Mouse (Mus musculus) midbrain, embryonic 10.5 days (tissue): ENCODE data around the gene Slc35d1. TPM values are rescaled to one million over a fixed set of nuclear protein-coding genes. Genes with fewer than 3 reads are reported as not detected.

ENCODE experiments used
- DNase-seq: peaks from one replicate; pipeline ENCODE4 v3.0.0-alpha.2; 2017; ENCODE audit warnings: low spot score
- H3K27ac ChIP-seq: fragments of 300-500 bp; sonication (generic); replicated peaks from 2 replicates; pipeline ENCODE4 v1.5.1; 2016; ENCODE audit warnings: mild to moderate bottlenecking
- H3K27me3 ChIP-seq: fragments of 300-500 bp; sonication (generic); 2 replicates; pipeline ENCODE4 v1.6.1; 2016; ENCODE audit warnings: low read depth, mild to moderate bottlenecking; ENCODE audit not compliant: poor library complexity, severe bottlenecking
- H3K36me3 ChIP-seq: fragments of 300-500 bp; sonication (generic); 2 replicates; pipeline ENCODE4 v1.6.1; 2016; ENCODE audit warnings: mild to moderate bottlenecking, moderate library complexity
- H3K4me1 ChIP-seq: fragments of 300-500 bp; sonication (generic); 2 replicates; pipeline ENCODE4 v1.6.1; 2016
- H3K4me3 ChIP-seq: fragments of 300-500 bp; sonication (generic); 2 replicates; pipeline ENCODE4 v1.5.1; 2016; ENCODE audit warnings: mild to moderate bottlenecking, moderate library complexity
- H3K9me3 ChIP-seq: fragments of 300-500 bp; sonication (generic); replicated peaks from 2 replicates; pipeline ENCODE4 v1.6.1; 2016; ENCODE audit warnings: mild to moderate bottlenecking
- WGBS: fragments of 180-500 bp; shearing (Covaris S2); methylation state at CpG from one replicate; pipeline ENCODE4 v1.1.7; 2016; 5-methylcytosine and 5-hydroxymethylcytosine counted together
- polyA plus RNA-seq: library from polyadenylated mRNA; unstranded; fragments of >200 nt; fragmentation: Nextera tagmentation; extraction: Ambion mirVana; gene quantifications from 2 replicates; pipeline ENCODE4 v1.2.1, GENCODE M21; 2016

The Slc35d1 gene
- 8.3 and 8.8 TPM in 2 replicates for polyA plus RNA-seq

DNA sequence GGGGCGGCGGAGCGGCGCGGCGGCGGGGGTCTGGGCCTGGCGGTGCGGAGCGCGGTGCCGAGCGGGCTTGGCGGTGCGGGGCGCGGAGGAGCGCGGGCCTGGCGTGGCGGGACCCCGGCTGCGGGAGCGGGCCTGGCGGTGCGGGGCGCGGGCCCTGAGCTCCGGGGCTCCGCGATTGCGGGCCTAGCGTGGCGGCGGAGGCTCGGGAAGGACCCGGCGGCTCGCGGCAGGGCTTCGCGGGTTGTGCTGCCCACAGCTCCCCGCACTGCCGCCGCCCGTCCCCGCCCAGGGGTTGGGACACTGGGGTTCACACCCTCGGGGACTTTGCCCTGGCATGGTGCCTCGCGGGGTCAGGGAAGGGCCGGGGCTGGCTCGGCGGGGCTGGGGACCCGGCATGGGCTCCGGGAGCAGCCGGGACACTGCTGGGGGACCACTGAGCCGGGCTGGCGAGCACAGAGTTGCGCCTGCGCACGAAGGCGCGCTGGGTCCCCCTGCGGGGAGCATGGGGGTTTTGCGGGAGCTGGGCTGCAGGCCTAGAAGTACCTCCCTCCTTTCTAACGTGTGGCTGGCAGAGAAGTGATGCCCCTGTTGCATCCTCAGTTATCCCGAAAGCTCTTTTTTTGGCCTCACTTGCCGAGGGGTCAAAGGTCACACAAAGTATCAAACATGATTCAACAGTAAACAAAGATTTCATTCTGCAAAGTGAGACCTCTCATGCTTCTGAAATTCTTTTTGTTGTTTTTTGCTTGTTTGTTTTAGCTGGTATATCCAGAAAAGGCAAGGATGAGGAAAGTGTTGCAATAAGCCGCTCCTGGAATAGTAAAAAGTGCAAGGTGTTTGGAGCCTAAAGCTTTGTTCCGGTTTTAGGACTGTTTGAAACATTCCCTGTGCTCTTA, at the start of gene Slc35d1:
Gene Slc35d1 (minus strand): TSS at position 240 of the 896 bp plus-strand sequence.
- Histone ChIP-seq H3K4me3 (peak within 1 kb of the TSS; percentile 66), H3K4me1 (peaks cover 22% of the 10 kb centered on the region), H3K27ac (peak within 1 kb of the TSS; percentile 99), H3K9me3 (no peaks in the 10 kb centered on the region), H3K27me3 (no peaks in the 10 kb centered on the region), H3K36me3 (peaks cover 12% of the 10 kb centered on the region)
- 3% methylated on average over 70 of the region's 70 CpGs for WGBS
- DNase-seq, result peak; percentile 89

DNA sequence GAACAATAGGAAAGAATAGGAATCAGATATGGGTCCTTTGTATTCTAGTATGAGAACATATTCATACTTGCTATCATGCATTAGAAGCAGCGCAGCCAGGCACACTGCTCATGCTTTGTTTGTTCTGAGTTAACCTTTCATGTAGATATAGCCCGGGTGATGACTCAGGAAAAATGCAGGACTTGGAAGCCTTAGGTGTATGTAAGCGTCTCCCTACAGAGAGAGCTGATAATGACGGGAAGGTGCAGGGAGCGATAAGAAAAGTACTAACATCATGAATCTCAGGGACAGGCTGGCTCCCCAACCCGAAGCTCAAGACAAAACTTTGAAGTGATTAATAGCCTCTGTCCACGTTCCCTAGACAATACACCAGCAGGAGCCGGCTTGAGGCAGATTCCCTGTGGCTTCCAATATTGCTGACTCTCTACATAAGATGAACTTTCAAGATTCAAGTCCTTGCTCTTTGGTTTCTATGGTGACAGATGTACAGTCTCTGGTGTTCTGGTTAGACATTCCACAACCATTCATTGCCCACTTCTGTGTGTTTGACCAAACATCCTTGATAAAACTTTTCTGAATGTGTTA, 48.9 kb upstream of the Slc35d1 start:
- H3K27me3 ChIP-seq, result no peaks in the 10 kb centered on the region
- 0 out of 2 replicates have a peak overlapping the region, but pooled peaks have one; percentile 7 for H3K27ac ChIP-seq
- H3K4me1 ChIP-seq, result peaks cover 10% of the 10 kb centered on the region
- H3K9me3 ChIP-seq, result no peaks in the 10 kb centered on the region
- peak; percentile 19 for DNase-seq
- H3K36me3 ChIP-seq, result no peaks in the 10 kb centered on the region
- 40% methylated on average over 8 of the region's 8 CpGs for WGBS
- H3K4me3 ChIP-seq, result no peak overlapping the region

DNA sequence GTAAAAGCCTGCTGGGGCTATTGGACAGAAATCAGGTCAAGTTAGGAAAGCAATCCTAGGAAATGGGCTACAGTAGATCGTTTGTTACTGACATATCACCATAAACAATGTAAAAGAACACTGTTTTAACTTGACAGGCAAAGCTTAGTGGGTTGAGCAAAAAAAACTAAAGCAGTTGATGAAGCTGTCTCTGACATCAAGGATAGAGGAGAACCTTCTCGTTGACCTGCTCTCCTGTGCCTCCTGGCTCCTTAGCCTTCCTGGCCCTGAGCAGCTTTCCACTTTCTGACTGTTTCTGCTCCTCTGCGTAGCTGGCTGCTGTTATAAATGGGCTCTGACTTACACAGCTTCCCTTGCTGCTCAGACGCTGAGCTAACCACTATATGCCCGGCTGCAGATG, 48.4 kb upstream of the Slc35d1 start:
- no peak overlapping the region for H3K4me3 ChIP-seq
- H3K4me1 ChIP-seq, result peaks cover 10% of the 10 kb centered on the region
- no peak for DNase-seq
- H3K27ac ChIP-seq, result 0 out of 2 replicates have a peak overlapping the region, but pooled peaks have one; percentile 7
- H3K36me3 ChIP-seq, result no peaks in the 10 kb centered on the region
- no peaks in the 10 kb centered on the region for H3K27me3 ChIP-seq
- 75% methylated on average over 5 of the region's 5 CpGs for WGBS
- H3K9me3 ChIP-seq, result no peaks in the 10 kb centered on the region

DNA sequence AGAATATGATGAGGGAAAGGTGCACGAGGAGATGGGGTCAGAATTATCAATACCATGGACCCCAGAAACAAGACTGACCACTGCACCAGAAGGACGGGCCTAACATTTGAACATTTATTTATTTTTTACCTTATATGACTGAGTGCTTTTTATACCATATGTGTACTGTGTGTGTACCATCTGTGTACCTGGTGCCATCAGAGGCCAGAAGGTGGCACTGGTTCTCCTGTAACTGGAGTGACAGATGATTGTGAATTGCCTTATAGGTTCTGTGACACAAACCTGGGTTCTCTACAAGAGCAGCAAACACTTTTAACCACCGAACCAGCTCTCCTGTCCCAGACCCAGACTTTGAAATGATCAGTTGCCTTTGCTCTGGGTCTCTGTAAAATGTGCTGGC, 43.9 kb upstream of the Slc35d1 start:
- Histone ChIP-seq H3K27ac (no peak overlapping the region), H3K4me3 (no peak overlapping the region), H3K9me3 (no peaks in the 10 kb centered on the region), H3K27me3 (no peaks in the 10 kb centered on the region), H3K4me1 (peaks cover 6% of the 10 kb centered on the region), H3K36me3 (no peaks in the 10 kb centered on the region)
- WGBS, result 85% methylated on average over 3 of the region's 3 CpGs
- DNase-seq, result no peak

DNA sequence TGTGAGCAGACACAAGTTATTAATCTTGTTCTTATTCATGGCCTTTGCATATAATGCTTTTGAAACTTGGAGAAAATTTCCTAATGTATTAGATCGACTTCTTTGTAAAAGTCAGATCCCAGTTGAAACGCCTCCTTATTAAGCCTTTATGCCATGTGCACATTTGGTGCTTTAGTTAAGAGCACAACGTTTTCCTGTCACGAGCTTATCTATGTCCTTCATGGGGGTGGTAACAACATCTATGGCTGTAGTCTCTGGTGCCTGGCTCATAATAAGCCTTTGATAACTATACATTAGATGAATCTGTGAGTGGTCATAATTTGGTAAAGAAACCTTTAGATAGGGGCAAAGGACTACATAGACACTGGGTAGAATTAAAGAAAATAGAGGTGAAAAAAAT, 38.9 kb upstream of the Slc35d1 start:
- Histone ChIP-seq H3K36me3 (no peaks in the 10 kb centered on the region), H3K4me3 (no peak overlapping the region), H3K9me3 (no peaks in the 10 kb centered on the region), H3K4me1 (no peaks in the 10 kb centered on the region), H3K27ac (no peak overlapping the region), H3K27me3 (no peaks in the 10 kb centered on the region)
- no peak for DNase-seq
- WGBS, result 84% methylated on average over 4 of the region's 4 CpGs

DNA sequence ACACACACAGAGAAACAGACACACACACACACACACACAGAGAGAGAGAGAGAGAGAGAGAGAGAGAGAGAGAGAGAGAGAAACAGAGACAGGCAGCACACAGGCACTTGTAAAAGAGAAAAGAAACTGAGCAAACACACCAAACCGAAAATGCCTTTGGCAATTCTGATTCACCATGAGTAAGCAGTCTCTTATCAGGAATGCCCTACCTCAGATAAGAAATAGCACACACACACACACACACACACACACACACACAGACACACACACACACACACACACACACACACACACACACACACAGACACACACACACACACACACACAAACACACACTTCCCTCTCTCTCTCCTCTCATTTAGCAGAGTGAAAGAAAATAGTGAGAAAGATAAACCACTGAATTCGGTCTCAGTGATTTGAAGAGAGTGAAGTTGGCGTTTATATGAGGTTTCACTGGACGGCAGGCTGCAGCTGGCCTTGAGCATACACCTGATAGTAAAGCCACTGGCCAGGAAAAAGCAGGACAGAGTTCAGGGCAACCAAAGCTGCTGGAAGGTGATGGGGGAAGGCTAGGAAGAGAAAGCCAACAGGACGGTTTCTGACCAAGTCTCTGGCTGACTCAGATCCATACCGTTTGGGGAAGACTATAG, 34.6 kb upstream of the Slc35d1 start:
- H3K27me3 ChIP-seq, result no peaks in the 10 kb centered on the region
- no peaks in the 10 kb centered on the region for H3K9me3 ChIP-seq
- DNase-seq, result no peak
- 76% methylated on average over 6 of the region's 6 CpGs for WGBS
- H3K4me1 ChIP-seq, result no peaks in the 10 kb centered on the region
- H3K4me3 ChIP-seq, result no peak overlapping the region
- no peaks in the 10 kb centered on the region for H3K36me3 ChIP-seq
- H3K27ac ChIP-seq, result no peak overlapping the region

DNA sequence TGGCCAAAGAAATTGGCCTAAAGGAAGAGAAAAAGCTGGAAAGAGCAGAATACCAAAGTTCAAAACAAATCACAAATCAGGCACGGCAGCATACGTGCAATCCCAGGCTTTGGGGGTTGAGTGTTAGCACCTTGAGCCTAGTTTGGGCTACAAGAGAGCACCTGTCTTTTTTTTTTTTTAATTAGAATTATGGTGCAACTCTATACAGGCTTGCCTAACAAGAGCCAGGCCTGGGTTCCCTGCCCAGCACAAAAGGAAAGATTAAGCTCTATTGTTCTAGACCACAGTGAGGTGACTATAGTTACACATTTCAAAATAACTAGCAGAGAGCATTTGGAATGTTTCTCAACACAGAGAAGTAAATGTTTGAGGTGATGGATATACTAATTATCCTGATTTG, 32.8 kb upstream of the Slc35d1 start:
- Histone ChIP-seq H3K4me1 (no peaks in the 10 kb centered on the region), H3K27me3 (no peaks in the 10 kb centered on the region), H3K36me3 (no peaks in the 10 kb centered on the region), H3K27ac (no peak overlapping the region), H3K9me3 (no peaks in the 10 kb centered on the region), H3K4me3 (no peak overlapping the region)
- no peak for DNase-seq
- 82% methylated on average over 2 of the region's 2 CpGs for WGBS

DNA sequence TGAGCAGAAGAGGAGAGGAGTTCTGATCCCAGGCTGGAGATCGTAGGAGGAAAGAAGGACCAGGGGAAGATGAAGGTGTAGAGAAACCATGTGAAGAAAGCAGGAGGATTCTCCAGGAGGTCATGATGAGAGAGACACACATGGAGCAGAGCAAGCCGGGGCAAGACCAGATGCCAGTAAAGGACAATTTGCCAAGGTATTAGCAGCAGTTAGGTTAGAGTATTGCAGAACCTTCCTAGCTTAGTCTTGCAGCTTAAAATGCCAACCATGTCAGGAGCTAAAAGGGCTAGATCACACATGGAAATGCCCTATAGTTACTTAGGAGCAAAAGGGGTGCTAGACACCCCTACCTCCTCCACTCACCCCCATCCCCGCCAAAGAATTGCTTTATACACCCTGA, 32.3 kb upstream of the Slc35d1 start:
- Histone ChIP-seq H3K4me1 (no peaks in the 10 kb centered on the region), H3K36me3 (no peaks in the 10 kb centered on the region), H3K9me3 (no peaks in the 10 kb centered on the region), H3K4me3 (no peak overlapping the region), H3K27me3 (no peaks in the 10 kb centered on the region), H3K27ac (no peak overlapping the region)
- 86% methylated on average over 3 of the region's 3 CpGs for WGBS
- no peak for DNase-seq

DNA sequence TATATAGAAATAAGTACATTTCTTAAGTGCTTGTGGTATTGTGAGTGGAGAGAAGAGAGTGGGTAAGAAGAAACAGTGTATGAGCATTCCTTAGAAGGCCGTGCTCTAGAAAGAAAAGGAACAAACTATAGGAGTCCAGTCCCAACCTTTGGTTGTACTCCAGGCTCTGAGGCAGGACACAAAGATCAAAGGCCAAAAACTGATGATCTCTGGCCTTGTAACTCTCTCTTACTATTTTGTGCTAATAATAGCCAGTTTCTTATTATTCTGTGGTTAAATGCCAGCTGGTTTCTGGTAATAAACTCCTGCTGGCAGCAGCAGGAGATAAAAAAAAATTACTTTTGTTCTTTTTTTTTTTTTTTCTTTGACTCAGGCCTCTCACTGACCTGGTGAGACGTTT, 17.2 kb upstream of the Slc35d1 start:
- no peaks in the 10 kb centered on the region; the same call in 1 of the 2 replicates for H3K9me3 ChIP-seq
- 50% methylated on average over 2 of the region's 2 CpGs for WGBS
- H3K27me3 ChIP-seq, result no peaks in the 10 kb centered on the region
- H3K27ac ChIP-seq, result no peak overlapping the region
- no peaks in the 10 kb centered on the region for H3K36me3 ChIP-seq
- no peak for DNase-seq
- no peak overlapping the region for H3K4me3 ChIP-seq
- H3K4me1 ChIP-seq, result no peaks in the 10 kb centered on the region

DNA sequence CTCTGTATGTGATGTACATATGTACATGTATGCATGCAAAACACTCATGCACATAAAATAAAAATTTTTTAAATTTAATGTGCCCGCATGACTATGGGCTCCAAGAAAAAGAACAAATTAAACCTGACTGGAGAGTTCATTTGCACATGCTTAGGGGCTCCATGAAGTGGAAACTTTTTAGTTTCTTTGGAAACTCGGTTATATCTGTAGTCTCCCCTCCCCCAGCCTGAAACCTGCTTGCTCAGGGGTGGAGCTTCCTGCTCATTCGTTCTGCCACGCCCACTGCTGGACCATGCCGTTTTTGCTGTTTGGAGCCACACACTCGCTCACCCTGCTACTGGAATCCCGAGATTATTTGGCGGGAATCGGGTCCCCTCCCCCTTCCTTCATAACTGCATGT, 7.9 kb upstream of the Slc35d1 start:
- no peaks in the 10 kb centered on the region for H3K36me3 ChIP-seq
- no peaks in the 10 kb centered on the region; the same call in 1 of the 2 replicates for H3K4me1 ChIP-seq
- H3K9me3 ChIP-seq, result no peaks in the 10 kb centered on the region
- H3K27ac ChIP-seq, result no peak overlapping the region
- no peaks in the 10 kb centered on the region for H3K27me3 ChIP-seq
- no peak for DNase-seq
- no peak overlapping the region for H3K4me3 ChIP-seq
- 54% methylated on average over 9 of the region's 9 CpGs for WGBS

DNA sequence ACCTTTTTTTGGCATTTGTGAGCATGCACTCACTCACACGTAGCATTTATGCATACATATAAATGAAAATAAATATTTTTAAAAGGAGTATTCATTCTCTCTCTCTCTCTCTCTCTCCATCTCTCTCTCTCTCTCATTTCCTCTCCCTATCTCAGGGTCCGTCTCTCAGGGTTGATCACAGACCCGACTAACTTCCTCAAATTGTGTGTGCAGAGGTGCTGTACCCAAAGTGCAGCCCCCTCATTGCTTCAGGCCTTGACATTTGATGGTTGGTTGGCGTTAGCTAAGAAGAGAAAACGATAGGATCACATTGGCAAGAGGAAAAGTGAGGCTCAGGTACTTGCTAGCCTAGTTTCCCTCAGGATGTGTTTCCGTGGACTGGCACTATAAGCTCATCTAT, 6.8 kb upstream of the Slc35d1 start:
- WGBS, result 87% methylated on average over 6 of the region's 6 CpGs
- Histone ChIP-seq H3K27ac (no peak overlapping the region), H3K4me1 (no peaks in the 10 kb centered on the region; the same call in 1 of the 2 replicates)

DNA sequence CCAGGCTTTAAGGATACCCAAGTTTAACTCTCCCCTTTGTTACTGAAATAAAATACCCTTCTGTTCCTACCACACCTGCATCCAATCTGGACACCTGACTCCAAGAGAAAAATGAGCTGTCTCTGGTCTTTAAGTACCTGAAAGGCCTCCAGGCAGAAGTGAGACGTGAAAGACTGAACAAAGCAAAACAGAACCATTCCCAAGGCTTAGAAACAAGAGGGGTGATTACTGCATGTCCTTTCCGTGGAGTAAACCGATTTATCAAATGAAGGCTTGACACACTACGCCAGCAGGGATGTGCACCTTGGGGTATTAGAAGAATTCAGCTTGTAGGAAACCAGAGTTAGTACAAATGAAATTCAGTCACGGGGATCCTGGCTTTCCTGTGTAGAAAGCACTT, 4.0 kb upstream of the Slc35d1 start:
- H3K4me3 ChIP-seq, result no peak overlapping the region
- H3K9me3 ChIP-seq, result no peaks in the 10 kb centered on the region
- 77% methylated on average over 5 of the region's 5 CpGs for WGBS
- H3K27me3 ChIP-seq, result no peaks in the 10 kb centered on the region
- peaks cover 12% of the 10 kb centered on the region for H3K4me1 ChIP-seq
- no peak for DNase-seq
- no peaks in the 10 kb centered on the region for H3K36me3 ChIP-seq
- H3K27ac ChIP-seq, result no peak overlapping the region

More for the DNA sequence above, 6.8 kb upstream of the Slc35d1 start:
- Histone ChIP-seq H3K9me3 (no peaks in the 10 kb centered on the region), H3K36me3 (no peaks in the 10 kb centered on the region), H3K27me3 (no peaks in the 10 kb centered on the region), H3K4me3 (no peak overlapping the region)
- DNase-seq, result no peak

DNA sequence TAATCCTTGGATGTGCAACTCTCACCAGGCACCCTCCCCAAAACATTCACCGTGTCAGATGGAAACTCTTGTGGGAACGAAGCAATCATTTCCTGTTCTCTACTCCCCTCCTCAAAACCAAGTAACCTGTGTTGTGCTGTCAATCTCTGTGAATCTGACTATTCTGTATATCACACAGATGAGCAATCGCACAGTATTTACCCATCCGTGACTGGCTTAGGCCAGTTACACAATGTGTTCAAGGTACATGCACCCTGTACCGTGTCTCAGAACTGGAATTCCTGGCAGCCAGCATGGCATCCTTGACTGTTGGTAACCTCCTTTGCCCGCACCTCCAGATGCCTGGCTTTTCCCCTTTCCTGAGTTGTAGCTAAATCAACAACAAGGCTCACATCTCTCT, 1.1 kb upstream of the Slc35d1 start:
- Histone ChIP-seq H3K4me1 (peaks cover 22% of the 10 kb centered on the region), H3K27me3 (no peaks in the 10 kb centered on the region), H3K36me3 (peaks cover 3% of the 10 kb centered on the region), H3K9me3 (no peaks in the 10 kb centered on the region), H3K27ac (no peak overlapping the region), H3K4me3 (no peak overlapping the region)
- WGBS, result 87% methylated on average over 6 of the region's 6 CpGs
- no peak for DNase-seq
